Mouse (Mus musculus) heart, adult 2 months (tissue): ENCODE data around the gene Olfml2a. TPM values are rescaled to one million over a fixed set of nuclear protein-coding genes. Genes with fewer than 3 reads are reported as not detected.

ENCODE experiments used
- DNase-seq, 2 experiments: peaks; one replicate each; pipeline ENCODE4 v3.0.0; 2021
- H3K27ac ChIP-seq: fragments of 200-600 bp; 2 replicates; pipeline ENCODE4 v1.8.1; 2022
- H3K27me3 ChIP-seq: fragments of 200-500 bp; 2 replicates; pipeline ENCODE4 v1.6.1; 2012; ENCODE audit warnings: mild to moderate bottlenecking, low read length, inconsistent platforms, mixed read lengths; ENCODE audit not compliant: control insufficient read depth, insufficient read depth
- H3K36me3 ChIP-seq: fragments of 200-500 bp; 2 replicates; pipeline ENCODE4 v1.6.1; 2012; ENCODE audit warnings: low read length, inconsistent platforms; ENCODE audit not compliant: control insufficient read depth, insufficient read depth
- H3K4me1 ChIP-seq: fragments of 200-500 bp; 2 replicates; pipeline ENCODE4 v1.6.1; 2011; ENCODE audit warnings: low read length; ENCODE audit not compliant: control insufficient read depth, insufficient read depth
- H3K4me3 ChIP-seq: fragments of 200-600 bp; 2 replicates; pipeline ENCODE4 v1.8.1; 2022
- H3K79me2 ChIP-seq: fragments of 200-500 bp; replicated peaks from 2 replicates; pipeline ENCODE4 v1.6.1; 2012; ENCODE audit warnings: mild to moderate bottlenecking, inconsistent platforms, low read length, moderate library complexity, mixed read lengths; ENCODE audit not compliant: control insufficient read depth, insufficient read depth
- H3K9ac ChIP-seq: fragments of 200-500 bp; 2 replicates; pipeline ENCODE4 v1.6.1; 2012; ENCODE audit warnings: low read depth, mild to moderate bottlenecking, control low read depth, inconsistent platforms, low read length, mixed read lengths
- CTCF ChIP-seq: fragments of 200-600 bp; IDR thresholded peaks from 2 replicates; pipeline ENCODE4 v1.8.1; 2022; ENCODE audit warnings: antibody characterized with exemption, mild to moderate bottlenecking, moderate library complexity
- EP300 ChIP-seq: fragments of 200-500 bp; IDR thresholded peaks from 2 replicates; pipeline ENCODE4 v1.6.1; 2011; ENCODE audit warnings: low read depth, low read length, control low read depth; ENCODE audit not compliant: insufficient read depth
- POLR2A ChIP-seq: fragments of 200-500 bp; IDR thresholded peaks from 2 replicates; pipeline ENCODE4 v1.6.1; 2011; ENCODE audit warnings: mild to moderate bottlenecking, low read depth, low read length, control low read depth; ENCODE audit not compliant: insufficient read depth
- WGBS: fragments of 180-500 bp; shearing (Covaris S2); methylation state at CpG from one replicate; pipeline ENCODE4 v1.1.7; 2018; 5-methylcytosine and 5-hydroxymethylcytosine counted together
- intact Hi-C: fragments of 180-260 bp; cut with DNase I; formaldehyde crosslinking; loops from one replicate; pipeline ENCODE4 v1.15.1; 2025
- polyA plus RNA-seq: library from polyadenylated mRNA; depleted of rRNA; stranded (reverse); fragments of >200 nt; gene quantifications from 2 replicates; pipeline ENCODE4 v1.2.3, GENCODE M21; 2012
- total RNA-seq, 2 experiments: library from RNA; stranded (reverse); gene quantifications; 2 replicates each; pipeline ENCODE4 v1.2.3; 2021

The Olfml2a gene
- total and polyA plus RNA-seq, 3 experiments = 2.9 to 3.8 (median 3.0) TPM

- intact Hi-C loops = no loop called here
- Histone ChIP-seq H3K36me3 (no peaks in the 10 kb centered on the region), H3K9ac (no peak overlapping the region), H3K27ac (no peak overlapping the region), H3K4me1 (peaks cover 2% of the 10 kb centered on the region; the same call in 1 of the 2 replicates), H3K79me2 (no peaks in the 10 kb centered on the region), H3K27me3 (no peaks in the 10 kb centered on the region), H3K4me3 (no peak overlapping the region)
- TF ChIP-seq POLR2A = no peak
- TF ChIP-seq EP300 = no peak
- no peak for DNase-seq
- 55% methylated on average over 5 of the region's 5 CpGs for WGBS
Measured at GRCm38 (mm10) chr2:38934936-38935335, 3.2 kb downstream of the Olfml2a start.

GRCm38 (mm10) chr2:38936721-38937378 is 5.1 kb downstream of the Olfml2a start:
- H3K36me3 ChIP-seq = no peaks in the 10 kb centered on the region
- TF ChIP-seq POLR2A (no peak), EP300 (no peak), CTCF (no peak)
- H3K9ac ChIP-seq = no peak overlapping the region
- H3K4me3 ChIP-seq = no peak overlapping the region
- intact Hi-C loops = no loop called here
- H3K79me2 ChIP-seq = no peaks in the 10 kb centered on the region
- WGBS = 43% methylated on average over 9 of the region's 9 CpGs
- peaks cover 2% of the 10 kb centered on the region; the same call in 1 of the 2 replicates for H3K4me1 ChIP-seq
- no peaks in the 10 kb centered on the region for H3K27me3 ChIP-seq
- no peak overlapping the region for H3K27ac ChIP-seq
- DNase-seq = no peak

- no peak overlapping the region for H3K9ac ChIP-seq
- H3K79me2 ChIP-seq = no peaks in the 10 kb centered on the region
- intact Hi-C loops = no loop called here
- H3K27ac ChIP-seq = no peak overlapping the region
- H3K4me3 ChIP-seq = no peak overlapping the region
- H3K4me1 ChIP-seq = peaks cover 2% of the 10 kb centered on the region; the same call in 1 of the 2 replicates
- H3K27me3 ChIP-seq = no peaks in the 10 kb centered on the region
- no peaks in the 10 kb centered on the region for H3K36me3 ChIP-seq
- TF ChIP-seq POLR2A = no peak
- TF ChIP-seq CTCF = no peak
- no peak for TF ChIP-seq EP300
- 77% methylated on average over 3 of the region's 3 CpGs for WGBS
- no peak for DNase-seq
Measured at GRCm38 (mm10) chr2:38937396-38937795, 5.6 kb downstream of the Olfml2a start.

GRCm38 (mm10) chr2:38938007-38938406 is 6.2 kb downstream of the Olfml2a start:
- no peak overlapping the region for H3K27ac ChIP-seq
- no peak for DNase-seq
- intact Hi-C loops = no loop called here
- 91% methylated on average over 1 of the region's 1 CpGs for WGBS
- no peak overlapping the region for H3K4me3 ChIP-seq
- H3K27me3 ChIP-seq = no peaks in the 10 kb centered on the region
- H3K79me2 ChIP-seq = no peaks in the 10 kb centered on the region
- no peak for TF ChIP-seq CTCF
- TF ChIP-seq EP300 = no peak
- H3K4me1 ChIP-seq = peaks cover 2% of the 10 kb centered on the region; the same call in 1 of the 2 replicates
- no peak overlapping the region for H3K9ac ChIP-seq
- H3K36me3 ChIP-seq = no peaks in the 10 kb centered on the region

- WGBS = 63% methylated on average over 2 of the region's 2 CpGs
- no peak for DNase-seq
Measured at GRCm38 (mm10) chr2:38939047-38939446, 7.3 kb downstream of the Olfml2a start.

GRCm38 (mm10) chr2:38941426-38941825 is 9.6 kb downstream of the Olfml2a start:
- intact Hi-C loops = no loop called here
- Histone ChIP-seq H3K4me1 (peaks cover 1% of the 10 kb centered on the region; the same call in 1 of the 2 replicates), H3K27ac (no peak overlapping the region), H3K9ac (no peak overlapping the region), H3K79me2 (no peaks in the 10 kb centered on the region), H3K36me3 (no peaks in the 10 kb centered on the region), H3K27me3 (no peaks in the 10 kb centered on the region), H3K4me3 (no peak overlapping the region)
- no peak for DNase-seq
- TF ChIP-seq CTCF (no peak), EP300 (no peak), POLR2A (no peak)
- 82% methylated on average over 14 of the region's 14 CpGs for WGBS

More at GRCm38 (mm10) chr2:38939047-38939446, 7.3 kb downstream of the Olfml2a start:
- peaks cover 2% of the 10 kb centered on the region; the same call in 1 of the 2 replicates for H3K4me1 ChIP-seq
- H3K27me3 ChIP-seq = no peaks in the 10 kb centered on the region
- H3K79me2 ChIP-seq = no peaks in the 10 kb centered on the region
- intact Hi-C loops = no loop called here
- H3K9ac ChIP-seq = no peak overlapping the region
- no peak overlapping the region for H3K27ac ChIP-seq
- TF ChIP-seq CTCF (peak; percentile 39), EP300 (no peak)
- H3K4me3 ChIP-seq = no peak overlapping the region
- no peaks in the 10 kb centered on the region for H3K36me3 ChIP-seq

GRCm38 (mm10) chr2:38941898-38942297 is 10.1 kb downstream of the Olfml2a start:
- DNase-seq = no peak
- TF ChIP-seq POLR2A (no peak), EP300 (no peak), CTCF (no peak)
- H3K27me3 ChIP-seq = no peaks in the 10 kb centered on the region
- H3K36me3 ChIP-seq = no peaks in the 10 kb centered on the region
- no peak overlapping the region for H3K4me3 ChIP-seq
- WGBS = 72% methylated on average over 2 of the region's 2 CpGs
- peaks cover 1% of the 10 kb centered on the region; the same call in 1 of the 2 replicates for H3K4me1 ChIP-seq
- no peaks in the 10 kb centered on the region for H3K79me2 ChIP-seq
- intact Hi-C loops = no loop called here
- no peak overlapping the region for H3K27ac ChIP-seq
- no peak overlapping the region for H3K9ac ChIP-seq
